Mouse (Mus musculus) fat pad, adult 2 months (tissue): ENCODE measurements at regions not wholly inside any gene's neighbourhood (a gene's known extent, or its start where the extent isn't known, plus 50 kb on each side); places are given as distances from the start of the nearest gene placed in this dataset.
"Not testable (repeated sequence)": the region's sequence is repeated elsewhere in the genome, so short reads cannot be mapped to it uniquely, and the experiment has no call there.

Source experiments
- DNase-seq: peaks from one replicate; pipeline ENCODE4 v3.0.0-alpha.2; 2011; ENCODE audit warnings: low read depth, low spot score; ENCODE audit errors: extremely low read depth

DNA sequence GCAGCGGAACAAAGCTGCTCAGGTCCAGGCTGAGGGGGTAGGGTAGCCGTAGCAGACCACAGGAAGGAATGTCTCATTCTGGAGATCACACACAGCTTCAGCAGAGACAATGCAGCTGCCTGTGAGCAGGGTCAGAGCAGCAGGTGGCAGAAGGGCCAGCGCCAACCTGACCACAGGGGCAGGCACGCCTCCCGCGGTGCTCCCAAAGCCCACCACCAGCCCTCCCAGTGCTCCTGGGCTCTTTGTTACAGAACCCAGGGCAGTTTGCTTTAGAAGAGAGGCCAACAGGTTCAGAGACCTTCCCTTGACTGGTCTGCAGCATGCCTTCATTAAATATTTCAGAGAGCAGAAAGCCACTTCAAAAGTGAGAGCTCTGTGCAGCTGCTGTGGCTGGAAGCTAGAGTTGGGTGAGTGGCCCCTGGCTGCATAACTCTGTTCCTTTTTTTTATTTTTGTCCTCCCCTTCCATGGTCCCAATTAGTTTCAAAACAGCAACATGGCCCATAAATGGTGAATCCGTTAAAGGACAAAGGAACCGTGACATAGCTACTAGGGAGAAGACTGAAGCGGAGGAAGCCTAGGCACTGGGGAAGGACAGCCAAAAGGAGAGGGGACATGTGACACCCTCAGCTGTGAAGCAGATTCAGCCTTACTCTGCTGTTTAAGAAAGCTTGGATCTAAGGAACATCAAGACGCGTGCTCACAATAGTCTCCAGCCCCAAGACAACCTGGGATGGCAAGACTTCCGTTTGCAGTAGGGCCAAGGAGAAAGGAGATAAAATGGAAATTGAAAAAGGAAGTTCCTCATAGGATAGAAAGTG lies 350.9 kb upstream of the Cdh5 start:
- DNase-seq, result no peak

- no peak for DNase-seq
Observed at GRCm38 (mm10) chr8:103751161-103751560, 350.3 kb upstream of the Cdh5 start.

- no peak for DNase-seq
Observed at GRCm38 (mm10) chr8:103763821-103764220, 337.6 kb upstream of the Cdh5 start.

GRCm38 (mm10) chr8:103779658-103780057 lies 321.8 kb upstream of the Cdh5 start:
- no peak for DNase-seq

GRCm38 (mm10) chr8:103788308-103788707 lies 313.1 kb upstream of the Cdh5 start:
- peak; percentile 55 for DNase-seq

- no peak for DNase-seq
Observed at GRCm38 (mm10) chr8:103793331-103793730, 308.1 kb upstream of the Cdh5 start.

DNA sequence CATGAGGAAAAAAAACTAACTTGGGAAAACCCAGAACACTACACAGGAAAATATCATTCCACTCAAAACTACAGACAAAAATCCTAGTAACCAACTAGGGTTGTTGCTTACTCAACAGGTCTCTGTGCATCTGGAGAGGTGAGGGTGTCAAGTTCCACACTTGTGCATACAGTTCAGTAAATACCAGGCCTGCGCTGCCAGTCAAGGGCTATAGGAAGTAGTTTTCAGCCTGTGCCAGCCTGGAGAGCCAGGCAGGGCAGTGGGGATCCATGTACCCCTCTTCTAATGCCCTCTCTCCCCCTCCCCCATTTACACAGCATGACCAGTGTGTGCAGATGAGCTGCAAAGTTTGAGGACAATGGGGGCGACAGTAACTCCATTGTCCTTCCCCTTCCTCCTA lies 302.8 kb upstream of the Cdh5 start:
- not testable (repeated sequence) for DNase-seq

DNA sequence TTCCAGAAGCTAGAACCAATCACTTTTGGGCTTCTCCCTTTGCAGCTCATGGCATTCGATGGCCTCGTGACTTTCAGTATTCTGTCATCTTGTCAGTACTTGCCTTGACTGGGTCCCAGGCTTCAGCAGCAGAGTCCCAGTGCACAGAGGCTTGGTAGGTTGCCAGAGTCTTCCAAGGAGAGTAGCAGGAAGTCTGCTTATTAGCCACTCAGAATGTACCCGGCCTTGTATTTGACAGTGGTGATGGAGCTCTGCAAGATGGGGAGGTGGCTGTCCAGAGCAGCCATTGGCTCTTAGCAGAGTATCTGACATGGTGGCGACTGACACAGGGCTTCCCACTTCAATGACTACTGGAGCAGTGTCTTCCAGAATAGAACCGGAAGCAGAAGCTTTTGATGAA lies 293.3 kb upstream of the Cdh5 start:
- DNase-seq, result no peak

DNA sequence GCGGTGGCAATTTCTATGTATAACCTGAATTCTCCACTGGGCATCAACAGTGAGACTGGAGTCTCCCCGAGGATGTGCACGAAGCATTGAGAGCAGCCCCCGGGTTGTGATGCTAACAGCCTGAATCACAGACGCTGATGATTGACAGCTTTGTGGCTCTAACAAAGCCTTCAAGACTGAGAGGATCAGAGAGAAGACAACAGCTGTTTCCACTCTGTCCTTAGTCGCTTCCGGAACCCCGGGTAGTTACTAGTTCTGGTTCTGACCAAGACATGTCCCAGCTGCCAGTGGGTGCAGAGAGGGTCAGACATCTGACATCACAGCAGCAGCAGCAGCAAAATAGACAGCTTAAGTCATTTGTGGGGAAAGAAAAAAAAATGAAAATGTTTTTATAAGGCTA lies 292.8 kb upstream of the Cdh5 start:
- DNase-seq, result no peak

DNA sequence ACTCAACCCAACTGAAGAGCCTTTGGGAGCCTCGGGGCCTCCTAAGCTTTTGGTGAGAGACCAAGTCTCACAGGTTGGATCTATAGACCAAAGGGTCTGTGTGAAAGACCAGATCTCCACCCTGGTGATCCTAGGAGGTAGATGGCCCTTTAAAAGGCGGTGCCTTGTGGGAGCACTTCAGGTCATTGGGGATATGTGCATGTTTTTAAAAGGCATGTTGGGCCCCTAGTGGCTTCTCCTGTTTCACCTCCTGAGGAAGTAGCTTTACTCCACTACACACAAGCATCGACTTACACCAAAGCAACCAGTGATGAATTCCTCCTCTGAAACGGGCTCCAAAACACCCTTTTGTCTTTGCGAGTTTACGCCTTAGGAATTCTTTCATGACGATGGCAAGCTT lies 292.3 kb upstream of the Cdh5 start:
- no peak for DNase-seq

GRCm38 (mm10) chr8:103813954-103814591 lies 287.4 kb upstream of the Cdh5 start:
- no peak for DNase-seq

DNA sequence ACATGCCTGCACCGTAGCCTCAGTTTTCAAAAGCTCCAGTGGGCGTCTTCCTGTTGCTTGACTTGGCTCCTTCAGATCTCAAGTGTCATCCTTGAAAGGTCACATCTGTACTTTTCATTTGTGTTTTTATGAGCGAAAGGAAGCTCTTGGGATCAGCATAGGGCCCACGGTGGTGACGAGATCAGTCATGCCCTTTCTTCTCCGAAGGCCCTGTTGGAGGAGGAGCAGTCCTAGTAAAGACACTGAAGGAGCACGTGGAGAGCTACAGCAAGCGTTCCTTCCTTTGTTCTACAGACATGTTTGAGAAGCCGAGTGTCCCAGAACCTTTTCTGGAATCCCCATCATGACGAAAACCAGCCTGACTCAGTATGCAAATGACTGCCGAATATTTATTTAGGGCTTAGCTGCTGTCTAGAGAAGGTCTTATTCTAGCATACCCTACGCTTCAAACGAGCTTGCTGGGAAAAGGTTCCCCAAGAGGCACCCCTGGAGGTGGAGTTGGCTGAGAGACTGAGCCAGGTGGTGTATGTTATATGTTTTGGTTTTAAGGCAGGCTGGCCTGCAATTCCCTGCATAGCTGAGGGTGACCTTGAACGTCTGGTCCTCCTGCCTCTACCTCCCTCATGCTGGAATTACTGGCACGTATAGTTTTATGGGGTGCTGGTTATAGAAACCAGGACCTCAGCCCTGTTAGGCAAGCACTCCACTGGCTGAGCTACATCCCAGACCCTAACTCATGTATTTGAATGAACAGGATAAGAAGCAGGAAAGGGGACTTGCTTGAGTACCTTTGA lies 285.1 kb upstream of the Cdh5 start:
- DNase-seq, result no peak

- DNase-seq, result no peak
Observed at GRCm38 (mm10) chr8:103823541-103823940, 277.9 kb upstream of the Cdh5 start.

DNA sequence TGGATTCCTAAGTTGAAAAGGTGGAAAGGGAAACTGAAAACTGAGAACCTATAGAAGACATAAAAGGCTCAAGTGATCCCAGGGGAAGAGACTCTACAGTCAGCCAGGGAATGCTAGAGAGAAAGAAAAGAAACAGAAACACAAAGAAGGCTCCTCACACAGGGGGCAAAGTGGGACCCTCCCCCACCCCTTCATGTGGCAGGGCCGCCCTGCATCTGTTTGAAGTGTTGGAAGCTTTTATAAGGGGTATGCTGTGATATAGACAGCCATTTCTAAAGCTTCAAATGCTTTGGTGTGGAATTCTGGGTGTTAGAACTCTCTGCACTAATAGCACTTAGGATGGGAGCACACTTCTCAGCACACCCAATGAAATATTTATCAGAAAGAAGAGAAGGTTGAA lies 276.7 kb upstream of the Cdh5 start:
- no peak for DNase-seq

DNA sequence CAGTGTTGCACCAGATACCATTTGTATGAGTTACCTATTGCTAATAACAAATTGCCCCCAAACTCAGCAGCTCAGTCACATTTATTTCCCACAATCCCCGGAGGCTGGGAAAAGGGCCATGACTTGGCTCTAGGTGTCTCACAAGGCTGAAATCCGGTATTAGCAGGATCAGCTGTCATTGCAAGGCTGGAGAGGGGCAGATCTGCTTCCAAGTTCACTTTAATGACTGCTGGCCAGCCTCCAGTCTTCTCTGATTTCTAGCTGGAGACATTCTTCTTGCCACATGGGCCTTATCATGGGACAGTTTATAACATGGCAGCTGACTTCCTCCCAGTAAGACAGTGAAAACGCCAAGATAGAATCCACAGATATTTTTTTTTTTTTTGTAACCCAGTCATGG lies 276.1 kb upstream of the Cdh5 start:
- DNase-seq, result no peak

DNA sequence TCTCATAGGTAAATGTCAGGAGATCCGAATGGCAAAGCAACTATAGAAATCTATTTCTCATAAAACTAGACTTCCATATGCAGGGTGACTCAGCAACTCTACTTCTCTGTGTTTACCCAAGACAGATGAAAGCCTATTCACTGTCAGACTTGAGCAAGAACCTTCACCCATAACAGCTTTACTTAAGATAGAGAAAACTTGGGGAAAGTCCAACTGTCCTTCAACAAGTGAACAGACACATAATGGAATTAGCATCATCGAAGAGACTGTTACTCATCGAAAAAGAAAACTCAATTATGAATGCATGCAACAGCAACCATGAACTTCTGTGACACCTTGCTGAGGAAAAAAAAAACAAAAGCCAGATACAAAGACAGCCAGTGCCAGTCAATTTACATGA lies 271.0 kb upstream of the Cdh5 start:
- DNase-seq, result no peak

DNA sequence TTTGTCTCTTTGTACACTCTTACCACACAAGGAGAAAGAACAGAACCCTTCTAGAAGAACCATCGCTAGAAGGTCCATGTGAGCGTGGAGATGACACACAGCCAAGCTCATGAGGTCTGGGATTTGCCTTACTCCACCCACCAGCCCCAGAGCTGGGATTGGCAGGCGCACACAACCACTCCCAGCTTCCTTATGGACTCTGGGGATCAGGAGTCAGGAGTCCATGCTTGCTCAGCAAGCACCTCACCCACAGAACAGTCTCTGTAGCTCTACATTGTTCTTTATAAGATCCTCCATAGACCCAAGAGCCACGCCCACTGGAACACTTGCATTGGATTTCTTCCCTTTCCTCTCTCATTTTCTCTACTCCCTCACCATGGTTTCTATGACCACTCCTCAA lies 261.4 kb upstream of the Cdh5 start:
- DNase-seq, result no peak

DNA sequence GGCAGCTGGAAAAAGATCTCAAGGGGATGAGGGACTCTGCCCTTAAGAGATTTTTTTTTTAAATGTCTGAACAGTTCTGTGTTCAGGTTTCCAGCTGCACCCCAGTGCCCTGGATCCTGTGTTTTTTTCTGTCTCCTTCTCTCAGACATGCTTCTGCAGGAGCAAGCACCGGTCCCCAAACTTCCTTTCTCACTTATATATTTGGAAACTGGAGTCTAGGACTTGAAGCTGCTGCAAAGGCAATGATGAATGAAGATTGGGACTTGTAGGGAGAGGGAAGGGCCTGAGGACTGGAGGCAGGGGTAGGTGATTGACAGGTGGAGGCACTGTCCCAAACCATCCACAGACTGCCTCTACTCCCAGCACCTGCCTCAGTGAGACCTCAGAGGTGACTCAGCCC lies 255.5 kb upstream of the Cdh5 start:
- no peak for DNase-seq

- DNase-seq, result no peak
Observed at GRCm38 (mm10) chr8:103846382-103846976, 254.9 kb upstream of the Cdh5 start.

GRCm38 (mm10) chr8:103849785-103850184 lies 251.6 kb upstream of the Cdh5 start:
- DNase-seq, result no peak

DNA sequence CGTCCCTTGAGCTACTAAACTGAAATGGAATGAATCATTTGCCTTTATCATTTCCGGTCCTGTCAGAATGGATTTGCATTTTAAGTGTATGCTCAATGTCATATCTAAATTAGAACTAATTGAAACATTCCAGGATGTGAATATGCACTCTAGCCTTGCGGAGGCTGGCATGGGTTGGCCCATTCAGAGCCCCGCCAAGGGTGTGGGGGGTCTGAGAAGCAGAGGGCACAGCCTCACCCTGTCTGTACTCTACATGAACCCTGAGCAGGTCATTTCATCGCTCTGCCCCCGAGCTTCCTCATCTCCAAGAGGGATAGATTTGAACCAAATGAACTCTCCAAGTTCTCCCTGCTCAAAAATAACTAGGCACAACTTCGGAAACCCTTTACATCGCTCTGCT lies 250.1 kb upstream of the Cdh5 start:
- no peak for DNase-seq

DNA sequence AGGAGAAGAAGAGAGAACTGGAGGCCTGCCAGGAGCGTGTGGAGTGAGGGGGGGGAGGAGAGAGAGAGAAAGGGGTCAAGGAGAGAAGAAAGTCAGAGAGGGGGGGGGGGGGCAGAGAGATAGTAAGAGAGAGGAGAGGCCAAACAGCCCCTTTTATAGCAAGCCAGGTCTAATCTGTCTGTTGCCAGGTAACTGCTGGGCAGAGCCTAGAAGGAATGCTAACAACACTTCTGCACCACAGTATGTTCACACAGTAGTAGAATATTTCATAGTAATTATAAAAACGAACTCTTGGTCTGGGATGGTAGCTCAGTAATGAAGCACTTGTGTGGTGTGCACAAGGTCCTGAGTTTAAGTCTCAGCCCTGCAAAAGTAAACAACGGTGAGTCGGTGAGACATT lies 248.4 kb upstream of the Cdh5 start:
- DNase-seq, result no peak
